Mouse (Mus musculus) erythroblast, embryonic 14.5 days (primary cell): ENCODE results near the gene Cops9.

Experiments used
- GATA1 ChIP-seq: IDR thresholded peaks from 2 replicates; pipeline ENCODE4 v1.6.1; 2012; ENCODE audit warnings: low read length, inconsistent platforms, mixed read lengths
- TAL1 ChIP-seq: IDR thresholded peaks from 3 replicates; pipeline ENCODE4 v1.6.1; 2012; ENCODE audit warnings: low read length, inconsistent platforms, mixed read lengths

DNA sequence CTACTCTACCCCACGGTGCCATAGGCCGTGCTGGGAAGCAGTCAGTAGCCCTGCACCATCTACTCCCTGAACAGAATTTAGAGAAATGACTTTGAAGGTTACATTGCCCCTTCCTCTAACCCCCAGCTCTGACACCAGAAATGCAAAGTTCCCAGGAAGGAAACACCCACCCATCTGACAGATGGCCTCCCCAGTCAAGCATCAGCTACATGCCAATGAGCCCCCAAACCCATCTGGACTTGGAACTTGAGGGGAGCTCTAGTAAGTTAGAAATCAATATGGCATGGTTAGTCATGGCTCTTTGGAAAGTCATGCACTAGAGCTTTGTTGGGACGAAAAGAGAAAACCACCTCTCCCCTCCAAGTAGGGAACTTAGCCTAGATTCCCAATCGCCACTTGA is 3.0 kb downstream of the Cops9 start:
- TF ChIP-seq TAL1 (no peak), GATA1 (no peak)
